Mouse (Mus musculus) hindbrain, embryonic 15.5 days (tissue): ENCODE measurements around the gene Olfr395. TPM values are rescaled to one million over a fixed set of nuclear protein-coding genes. Genes with fewer than 3 reads are reported as not detected.
"Not testable (repeated sequence)": the region's sequence is repeated elsewhere in the genome, so short reads cannot be mapped to it uniquely, and the experiment has no call there.

Experiments used
- ATAC-seq: fragments of 200-750 bp; cut with Nextera tagmentation; 2 replicates; pipeline ENCODE4 v1.8.0; 2017; ENCODE audit warnings: low read depth, moderate number of reproducible peaks, moderate TSS enrichment; ENCODE audit not compliant: low FRiP score
- H3K27ac ChIP-seq: fragments of 300-500 bp; sonication (generic); replicated peaks from 2 replicates; pipeline ENCODE4 v1.5.1; 2015; ENCODE audit warnings: mild to moderate bottlenecking, inconsistent platforms
- H3K27me3 ChIP-seq: fragments of 300-500 bp; sonication (generic); 2 replicates; pipeline ENCODE4 v1.6.1; 2015; ENCODE audit warnings: control low read depth, inconsistent platforms
- H3K36me3 ChIP-seq: fragments of 300-500 bp; sonication (generic); 2 replicates; pipeline ENCODE4 v1.6.1; 2015; ENCODE audit warnings: control low read depth, inconsistent platforms
- H3K4me1 ChIP-seq: fragments of 300-500 bp; sonication (generic); replicated peaks from 2 replicates; pipeline ENCODE4 v1.6.1; 2015; ENCODE audit warnings: control low read depth, inconsistent platforms
- H3K4me2 ChIP-seq: fragments of 300-500 bp; sonication (generic); 2 replicates; pipeline ENCODE4 v1.6.1; 2015; ENCODE audit warnings: moderate library complexity, mild to moderate bottlenecking, inconsistent platforms
- H3K4me3 ChIP-seq: fragments of 300-500 bp; sonication (generic); 2 replicates; pipeline ENCODE4 v1.5.1; 2015; ENCODE audit warnings: mild to moderate bottlenecking, inconsistent platforms
- H3K9ac ChIP-seq: fragments of 300-500 bp; sonication (generic); 2 replicates; pipeline ENCODE4 v1.6.1; 2015; ENCODE audit warnings: inconsistent platforms
- H3K9me3 ChIP-seq: fragments of 300-500 bp; sonication (generic); 2 replicates; pipeline ENCODE4 v1.6.1; 2016; ENCODE audit warnings: control low read depth, inconsistent platforms
- WGBS: fragments of 180-500 bp; shearing (Covaris S2); methylation state at CpG from one replicate; pipeline ENCODE4 v1.1.7; 2015; 5-methylcytosine and 5-hydroxymethylcytosine counted together
- polyA plus RNA-seq: library from polyadenylated mRNA; unstranded; fragments of >200 nt; fragmentation: Nextera tagmentation; extraction: Ambion mirVana; gene quantifications from 2 replicates; pipeline ENCODE4 v1.2.1, GENCODE M21; 2015

Olfr395 gene
- not detected in 2 replicates for polyA plus RNA-seq

- H3K4me3 ChIP-seq, H3K27me3 ChIP-seq, H3K36me3 ChIP-seq, ATAC-seq, H3K4me1 ChIP-seq, H3K4me2 ChIP-seq, H3K9ac ChIP-seq, H3K9me3 ChIP-seq, H3K27ac ChIP-seq: not testable (repeated sequence)
- WGBS: 83% methylated on average over 4 of the region's 4 CpGs
Measured at GRCm38 (mm10) chr11:73909199-73909598, at the start of gene Olfr395. Gene Olfr395, minus strand, starts transcription at chr11:73909299.

- H3K4me3 ChIP-seq: no peak within 1 kb of the TSS
- H3K9me3 ChIP-seq: 0 out of 2 replicates have a peak, but pooled peaks cover 3% of the 10 kb centered on the region
- no peaks in the 10 kb centered on the region for H3K27me3 ChIP-seq
- no peak within 1 kb of the TSS for H3K4me2 ChIP-seq
- H3K9ac ChIP-seq: no peak within 1 kb of the TSS
- no peaks in the 10 kb centered on the region for H3K36me3 ChIP-seq
- no peak for ATAC-seq
- H3K27ac ChIP-seq: no peak within 1 kb of the TSS
- no peaks in the 10 kb centered on the region for H3K4me1 ChIP-seq
Measured at GRCm38 (mm10) chr11:73936377-73936776, 27.3 kb upstream of the Olfr395 start, which contains the start of gene Olfr23. Gene Olfr23, plus strand, starts transcription at chr11:73936677.

GRCm38 (mm10) chr11:73890671-73891070 is 18.4 kb downstream of the Olfr395 start, which contains the start of gene Olfr394:
Gene Olfr394, minus strand, starts transcription at chr11:73890771.
- Histone ChIP-seq H3K9ac (no peak within 1 kb of the TSS), H3K4me3 (no peak within 1 kb of the TSS), H3K27ac (no peak within 1 kb of the TSS), H3K4me1 (no peaks in the 10 kb centered on the region), H3K4me2 (no peak within 1 kb of the TSS), H3K27me3 (no peaks in the 10 kb centered on the region), H3K36me3 (no peaks in the 10 kb centered on the region), H3K9me3 (no peaks in the 10 kb centered on the region)
- 85% methylated on average over 1 of the region's 1 CpGs for WGBS
- ATAC-seq: no peak

Other genes starting within 250 kb of the Olfr395 start
- not detected in 2 replicates for gene Zfp735, start 220.5 kb downstream of the Olfr395 start, polyA plus RNA-seq
- not detected in 2 replicates for gene Olfr389, start 128.6 kb downstream of the Olfr395 start, polyA plus RNA-seq
- gene Olfr390, start 126.3 kb downstream of the Olfr395 start, polyA plus RNA-seq: not detected in 2 replicates
- gene Olfr391-ps, start 106.2 kb downstream of the Olfr395 start, polyA plus RNA-seq: not detected in 2 replicates
- gene Olfr392, start 92.2 kb downstream of the Olfr395 start, polyA plus RNA-seq: not detected in 2 replicates
- not detected in 2 replicates for gene Olfr393, start 57.8 kb downstream of the Olfr395 start, polyA plus RNA-seq
- gene Olfr394, start 18.5 kb downstream of the Olfr395 start, polyA plus RNA-seq: not detected in 2 replicates
- gene Olfr23, start 27.4 kb upstream of the Olfr395 start, polyA plus RNA-seq: not detected in 2 replicates
- gene Olfr397, start 51.5 kb upstream of the Olfr395 start, polyA plus RNA-seq: not detected in 2 replicates
- not detected in 2 replicates for gene Olfr398, start 81.1 kb upstream of the Olfr395 start, polyA plus RNA-seq
- not detected in 2 replicates for gene Olfr139, start 147.3 kb upstream of the Olfr395 start, polyA plus RNA-seq
- not detected in 2 replicates for gene Olfr399, start 147.3 kb upstream of the Olfr395 start, polyA plus RNA-seq
- not detected in 2 replicates for gene Zfp616, start 160.7 kb upstream of the Olfr395 start, polyA plus RNA-seq
- gene Olfr401, start 204.4 kb upstream of the Olfr395 start, polyA plus RNA-seq: not detected in 2 replicates
- not detected in 2 replicates for gene Olfr402, start 244.2 kb upstream of the Olfr395 start, polyA plus RNA-seq